Mouse (Mus musculus) gastrocnemius, adult 8-10 months (tissue): Measurements from ENCODE around the gene Tspan33. TPM values are rescaled to one million over a fixed set of nuclear protein-coding genes. Genes with fewer than 3 reads are reported as not detected.
"Not testable (repeated sequence)": the region's sequence is repeated elsewhere in the genome, so short reads cannot be mapped to it uniquely, and the experiment has no call there.

Experiments
- DNase-seq, 2 experiments: peaks; one replicate each; pipeline ENCODE4 v3.0.0; 2022; ENCODE audit warnings: low spot score in 2 of 2
- total RNA-seq, 4 experiments: library from RNA; stranded (reverse); gene quantifications; 2 replicates each; pipeline ENCODE4 v1.2.4; 2022

Gene Tspan33
- total RNA-seq, 4 experiments from 2014 or later, result 1.7 to 2.7 (median 2.5) TPM

DNA sequence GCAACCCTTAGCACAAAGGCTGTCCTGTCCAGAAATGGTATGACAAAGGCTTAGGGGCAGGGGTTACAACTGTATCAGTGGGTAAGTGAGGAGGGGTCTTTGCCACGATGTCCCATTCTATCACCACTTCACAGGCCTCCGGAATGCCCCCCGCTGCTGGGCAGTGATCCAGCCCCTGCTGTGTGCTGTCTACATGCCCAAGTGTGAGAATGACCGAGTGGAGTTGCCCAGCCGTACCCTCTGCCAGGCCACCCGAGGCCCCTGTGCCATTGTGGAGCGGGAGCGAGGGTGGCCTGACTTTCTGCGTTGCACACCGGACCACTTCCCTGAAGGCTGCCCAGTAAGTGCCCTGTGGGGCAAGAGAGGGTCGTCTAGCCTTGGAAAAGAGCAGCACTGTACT, 59.3 kb downstream of the Tspan33 start:
- DNase-seq, result no peak

DNA sequence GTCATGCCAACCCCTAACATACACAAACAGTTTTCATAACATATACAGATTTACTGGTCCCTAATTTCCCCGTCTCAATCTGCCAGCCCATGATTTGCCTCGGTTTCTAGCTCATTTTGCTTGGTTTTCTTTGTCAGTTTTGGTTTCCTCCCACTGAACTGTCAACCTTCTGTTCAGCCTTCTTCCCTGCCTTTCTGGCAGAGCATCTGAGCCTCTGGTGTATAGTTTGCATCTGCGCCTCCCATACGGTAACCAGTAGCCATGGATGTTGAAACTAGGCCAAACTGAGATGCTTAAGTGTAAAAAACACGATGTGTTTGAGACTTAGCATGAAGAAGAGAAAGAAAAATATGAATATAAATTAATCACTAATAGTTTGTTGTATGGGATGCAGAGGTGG, 62.0 kb downstream of the Tspan33 start:
- no peak for DNase-seq

- no peak for DNase-seq
These were observed 62.5 kb downstream of the Tspan33 start for GRCm38 (mm10) chr6:29756476-29756875.

- peak; percentile 28 to 32 for DNase-seq
These were observed 64.4 kb downstream of the Tspan33 start for GRCm38 (mm10) chr6:29758417-29758816.

- DNase-seq, result no peak
These were observed 65.1 kb downstream of the Tspan33 start for GRCm38 (mm10) chr6:29759012-29759679.

- DNase-seq, result not testable (repeated sequence)
These were observed 66.4 kb downstream of the Tspan33 start for GRCm38 (mm10) chr6:29760397-29760796.

DNA sequence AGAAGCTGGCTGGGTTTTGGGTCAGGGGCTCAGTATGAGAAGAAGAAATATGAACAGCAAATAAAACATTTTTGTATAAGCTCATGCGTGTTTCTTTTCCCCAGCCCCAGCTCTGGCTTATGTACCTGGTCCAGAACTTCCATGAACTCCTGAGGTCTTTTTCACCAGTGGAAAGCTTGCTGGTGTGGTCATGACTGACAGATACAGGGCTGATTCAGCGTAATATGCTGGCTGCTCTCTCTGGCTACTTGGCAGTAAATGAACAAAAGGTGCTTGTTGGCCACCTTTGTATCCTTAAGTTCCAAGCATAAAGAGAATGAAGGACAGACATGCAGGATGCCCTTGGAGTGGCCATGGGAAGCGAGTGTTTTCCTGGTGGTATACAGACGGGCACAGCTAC, 67.3 kb downstream of the Tspan33 start:
- no peak for DNase-seq

DNA sequence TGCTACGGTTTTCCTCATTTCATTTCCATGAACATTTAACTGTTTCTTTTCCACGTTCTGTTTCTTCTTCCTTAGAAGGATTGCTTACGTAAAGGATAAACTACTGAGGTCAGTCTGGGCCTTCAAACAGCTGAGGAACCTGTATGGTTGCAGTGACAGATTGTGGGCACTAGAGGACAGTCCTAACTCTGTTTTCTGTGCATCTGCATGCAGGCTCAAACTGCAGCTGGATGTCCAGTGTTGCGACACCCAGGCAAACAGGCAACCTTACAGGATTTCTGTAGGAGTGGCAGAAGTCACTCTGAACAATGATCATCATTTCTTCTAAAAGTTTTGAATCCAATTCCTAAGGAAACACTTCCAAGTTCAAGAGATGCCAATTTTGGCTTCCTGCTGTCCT, 68.5 kb downstream of the Tspan33 start:
- DNase-seq, result no peak

DNA sequence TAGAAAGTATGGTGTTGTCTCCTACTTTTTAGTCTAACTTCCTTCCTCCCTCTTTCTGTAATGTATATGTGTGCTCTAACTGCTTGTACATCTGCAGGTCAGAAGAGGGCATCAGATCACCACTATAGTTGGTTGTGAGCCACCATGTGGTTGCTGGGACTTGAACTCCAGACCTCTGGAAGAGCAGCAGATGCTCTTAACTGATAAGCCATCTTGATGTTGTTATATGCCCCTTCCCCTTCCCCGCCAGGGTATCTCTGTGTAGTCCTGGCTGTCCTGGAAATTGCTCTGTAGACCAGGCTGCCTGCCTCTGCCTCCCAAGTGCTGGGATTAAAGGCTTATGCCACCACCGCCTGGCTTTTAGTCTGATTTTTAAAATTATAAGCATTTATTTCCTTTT, 72.9 kb downstream of the Tspan33 start:
- no peak for DNase-seq

Other genes starting within 250 kb of the Tspan33 start
- gene Atp6v1f, start 226.5 kb upstream of the Tspan33 start, total RNA-seq, result 100 to 1,000 TPM; 116 to 127 (median 122) TPM
- gene Atp6v1fnb, start 222.8 kb upstream of the Tspan33 start, total RNA-seq, result not detected
- 1 to 10 TPM; 2.2 to 6.0 (median 4.4) TPM for gene Kcp, start 186.3 kb upstream of the Tspan33 start, total RNA-seq
- gene Irf5, start 167.6 kb upstream of the Tspan33 start, total RNA-seq, result 1 to 10 TPM; 1.0 to 3.1 (median 1.7) TPM
- gene Tnpo3, start 84.3 kb upstream of the Tspan33 start, total RNA-seq, result 10 to 100 TPM; 32.7 to 36.9 (median 35.4) TPM
- 1 to 10 TPM; 1.7 to 3.1 (median 2.4) TPM for gene Smo, start 41.3 kb downstream of the Tspan33 start, total RNA-seq
- gene Ahcyl2, start 73.8 kb downstream of the Tspan33 start, total RNA-seq, result 10 to 100 TPM; 16.6 to 23.1 (median 19.7) TPM
- under 1 TPM; 0.75 to 0.99 (median 0.88) TPM for gene Strip2, start 222.8 kb downstream of the Tspan33 start, total RNA-seq